Mouse (Mus musculus) lung, postnatal 4 days (tissue): Measurements from ENCODE around the gene Abi3.

Source experiments
- DNase-seq, 2 experiments: peaks; one replicate each; pipeline ENCODE4 v3.0.0; 2021

Gene Abi3

DNA sequence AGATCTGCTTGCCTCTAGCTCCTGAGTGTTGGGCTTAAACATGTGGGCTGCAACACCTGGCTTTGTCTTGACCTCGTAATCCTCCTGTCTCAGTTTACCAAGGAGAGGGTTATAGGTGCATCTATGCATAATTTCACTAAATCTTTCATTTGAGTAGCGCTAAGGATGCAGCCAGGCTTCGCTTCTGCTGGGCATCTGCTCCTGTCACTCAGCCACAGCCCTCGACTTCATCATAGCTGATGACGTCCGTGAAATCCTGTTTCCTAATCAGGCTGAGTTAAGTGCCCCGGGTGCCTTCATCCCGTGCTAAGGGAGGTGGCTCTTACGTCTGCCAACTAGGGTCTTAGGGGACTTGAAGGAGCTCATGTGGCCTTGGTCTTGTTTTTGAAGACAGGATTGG lies 58.3 kb downstream of the Abi3 start:
- no peak for DNase-seq

GRCm38 (mm10) chr11:95783457-95783856 lies 58.8 kb downstream of the Abi3 start:
- no peak for DNase-seq

- DNase-seq = no peak
These were observed 60.7 kb downstream of the Abi3 start for GRCm38 (mm10) chr11:95781557-95781956.

GRCm38 (mm10) chr11:95780480-95780879 lies 61.8 kb downstream of the Abi3 start:
- DNase-seq = peak; percentile 71 to 83
